Mouse (Mus musculus) ES-E14 (cell line): Measurements from ENCODE around the gene Gm29427.

Experiments
- CHD2 ChIP-seq: IDR thresholded peaks from 2 replicates; pipeline ENCODE4 v1.6.1; 2014; ENCODE audit warnings: mild to moderate bottlenecking, low read depth, low read length, inconsistent platforms
- HCFC1 ChIP-seq: IDR thresholded peaks from 2 replicates; pipeline ENCODE4 v1.6.1; 2012; ENCODE audit warnings: low read length, inconsistent platforms, borderline replicate concordance; ENCODE audit not compliant: insufficient read depth
- MAFK ChIP-seq: IDR thresholded peaks from 2 replicates; pipeline ENCODE4 v1.6.1; 2014; ENCODE audit warnings: mild to moderate bottlenecking, low read depth, low read length, inconsistent platforms; ENCODE audit not compliant: insufficient read depth
- ZC3H11A ChIP-seq: IDR thresholded peaks from 2 replicates; pipeline ENCODE4 v1.6.1; 2012; ENCODE audit warnings: low read depth, mild to moderate bottlenecking, inconsistent platforms, low read length, borderline replicate concordance
- ZNF384 ChIP-seq: IDR thresholded peaks from 2 replicates; pipeline ENCODE4 v1.6.1; 2012; ENCODE audit warnings: low read depth, low read length, inconsistent platforms

DNA sequence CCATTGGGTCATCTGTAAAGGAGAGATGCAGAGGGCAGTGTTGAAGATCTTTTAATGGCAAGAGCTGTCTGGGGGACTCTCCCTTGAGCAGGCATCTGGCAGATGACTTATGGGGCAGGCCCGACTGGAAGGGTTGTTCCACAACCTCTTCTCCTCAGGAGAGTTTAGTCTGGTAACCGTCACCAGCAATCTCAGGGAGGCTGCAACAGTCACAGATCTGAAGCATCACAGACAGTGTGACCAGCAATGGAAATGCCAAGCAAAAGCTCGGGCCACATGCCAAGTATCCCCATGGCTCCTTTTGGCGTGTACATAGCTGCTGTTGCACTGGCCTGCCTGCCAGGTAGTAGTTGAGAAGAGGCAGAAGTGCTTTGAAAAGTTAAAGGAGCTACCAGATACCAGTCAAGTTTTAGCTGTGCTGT, 24.6 kb upstream of the Gm29427 start:
- TF ChIP-seq ZNF384 (no peak), MAFK (no peak), HCFC1 (no peak), CHD2 (no peak), ZC3H11A (no peak)
